Mouse (Mus musculus) right cerebral cortex, postnatal 10 days (tissue): ENCODE data around the gene Tmem207.
"Not testable (repeated sequence)": the region's sequence is repeated elsewhere in the genome, so short reads cannot be mapped to it uniquely, and the experiment has no call there.

Source experiments
- DNase-seq, 2 experiments: peaks; one replicate each; pipeline ENCODE4 v3.0.0; 2021; ENCODE audit warnings: low spot score in 2 of 2

Tmem207 gene

GRCm38 (mm10) chr16:26526669-26527068 is at the start of gene Tmem207:
Gene Tmem207, minus strand, starts transcription at chr16:26526769.
- DNase-seq, result no peak

- DNase-seq, result no peak
Observed at GRCm38 (mm10) chr16:26574173-26574572, 47.6 kb upstream of the Tmem207 start.

GRCm38 (mm10) chr16:26571836-26572235 is 45.3 kb upstream of the Tmem207 start:
- DNase-seq, result no peak

- no peak for DNase-seq
Observed at GRCm38 (mm10) chr16:26569387-26569978, 42.9 kb upstream of the Tmem207 start.

- no peak for DNase-seq
Observed at GRCm38 (mm10) chr16:26562771-26563170, 36.2 kb upstream of the Tmem207 start.

GRCm38 (mm10) chr16:26561743-26562142 is 35.2 kb upstream of the Tmem207 start:
- no peak for DNase-seq

- no peak for DNase-seq
Observed at GRCm38 (mm10) chr16:26558797-26559196, 32.2 kb upstream of the Tmem207 start.

- no peak for DNase-seq
Observed at GRCm38 (mm10) chr16:26552234-26552633, 25.7 kb upstream of the Tmem207 start.

- DNase-seq, result peak in 1 of 2 experiments; percentile 34
Observed at GRCm38 (mm10) chr16:26549221-26549620, 22.7 kb upstream of the Tmem207 start.

- DNase-seq, result no peak
Observed at GRCm38 (mm10) chr16:26546879-26547206, 20.3 kb upstream of the Tmem207 start.

GRCm38 (mm10) chr16:26546170-26546878 is 19.8 kb upstream of the Tmem207 start:
- DNase-seq, result no peak

GRCm38 (mm10) chr16:26532287-26532686 is 5.7 kb upstream of the Tmem207 start:
- DNase-seq, result no peak

GRCm38 (mm10) chr16:26530451-26530850 is 3.9 kb upstream of the Tmem207 start:
- DNase-seq, result no peak

- peak; percentile 68 to 74 for DNase-seq
Observed at GRCm38 (mm10) chr16:26527931-26528666, 1.5 kb upstream of the Tmem207 start.

GRCm38 (mm10) chr16:26525832-26526231 is 737 bp downstream of the Tmem207 start:
- no peak for DNase-seq

GRCm38 (mm10) chr16:26519596-26519995 is 7.0 kb downstream of the Tmem207 start:
- DNase-seq, result peak in 1 of 2 experiments; percentile 44

GRCm38 (mm10) chr16:26504961-26505360 is 21.6 kb downstream of the Tmem207 start:
- DNase-seq, result no peak

- no peak for DNase-seq
Observed at GRCm38 (mm10) chr16:26500738-26501137, 25.8 kb downstream of the Tmem207 start.

- DNase-seq, result not testable (repeated sequence)
Observed at GRCm38 (mm10) chr16:26499705-26500104, 26.9 kb downstream of the Tmem207 start.

- peak in 1 of 2 experiments; percentile 26 for DNase-seq
Observed at GRCm38 (mm10) chr16:26495721-26496120, 30.8 kb downstream of the Tmem207 start.

GRCm38 (mm10) chr16:26471254-26471653 is 55.3 kb downstream of the Tmem207 start:
- no peak for DNase-seq

- DNase-seq, result no peak
Observed at GRCm38 (mm10) chr16:26466535-26466934, 60.0 kb downstream of the Tmem207 start.

- DNase-seq, result no peak
Observed at GRCm38 (mm10) chr16:26462835-26463234, 63.7 kb downstream of the Tmem207 start, which contains the start of gene Cldn16. Gene Cldn16, plus strand, starts transcription at chr16:26463135.
